Mouse (Mus musculus) neutrophil, adult 5-6 weeks (primary cell): ENCODE measurements around the gene Peg3. TPM values are rescaled to one million over a fixed set of nuclear protein-coding genes. Genes with fewer than 3 reads are reported as not detected.

Experiments used
- ATAC-seq: fragments of 151-379, 151-347 bp; 2 replicates; pipeline ENCODE4 v1.8.0; 2017; ENCODE audit warnings: mild to moderate bottlenecking, moderate TSS enrichment; ENCODE audit not compliant: insufficient number of reproducible peaks, poor library complexity, low FRiP score, severe bottlenecking; ENCODE audit errors: extremely low read depth
- total RNA-seq: library from RNA; stranded (forward); fragments of 200-1000 nt; gene quantifications from 2 replicates; pipeline ENCODE4 v1.2.3, GENCODE M21; 2017

The Peg3 gene
- total RNA-seq, 1 experiment from 2014 or later: not detected

DNA sequence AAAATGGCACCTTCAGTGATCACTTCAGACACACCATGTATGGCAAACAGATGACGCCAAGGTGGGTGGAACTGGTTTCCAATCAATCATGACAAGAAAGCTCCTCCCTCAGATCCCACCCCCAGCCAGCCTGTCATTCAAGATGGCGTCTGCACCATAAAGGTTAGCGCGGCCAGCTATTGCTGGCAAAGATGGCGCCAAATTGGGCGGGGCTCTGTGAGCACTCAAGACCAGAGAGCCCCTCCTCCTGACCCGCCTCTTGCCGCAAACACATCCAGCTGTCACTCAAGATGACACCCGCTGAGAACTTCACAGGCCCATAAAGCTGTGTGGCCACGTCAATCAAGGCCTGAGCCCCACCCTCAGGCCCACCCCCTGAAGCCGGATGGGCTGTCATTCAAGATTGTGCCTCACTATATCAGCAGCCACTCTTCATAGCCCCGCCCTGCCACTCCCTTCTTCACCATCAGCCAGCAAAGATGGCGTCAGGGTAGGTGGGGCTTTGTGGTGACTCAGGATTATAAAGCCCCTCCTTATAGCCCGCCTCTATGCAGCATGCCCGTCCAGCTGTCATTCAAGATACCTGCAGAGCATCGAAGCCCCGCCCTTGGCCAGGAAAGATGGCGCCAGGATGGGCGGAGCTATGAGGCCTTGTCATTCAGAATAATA is 1.8 kb downstream of the Peg3 start:
- ATAC-seq: no peak

DNA sequence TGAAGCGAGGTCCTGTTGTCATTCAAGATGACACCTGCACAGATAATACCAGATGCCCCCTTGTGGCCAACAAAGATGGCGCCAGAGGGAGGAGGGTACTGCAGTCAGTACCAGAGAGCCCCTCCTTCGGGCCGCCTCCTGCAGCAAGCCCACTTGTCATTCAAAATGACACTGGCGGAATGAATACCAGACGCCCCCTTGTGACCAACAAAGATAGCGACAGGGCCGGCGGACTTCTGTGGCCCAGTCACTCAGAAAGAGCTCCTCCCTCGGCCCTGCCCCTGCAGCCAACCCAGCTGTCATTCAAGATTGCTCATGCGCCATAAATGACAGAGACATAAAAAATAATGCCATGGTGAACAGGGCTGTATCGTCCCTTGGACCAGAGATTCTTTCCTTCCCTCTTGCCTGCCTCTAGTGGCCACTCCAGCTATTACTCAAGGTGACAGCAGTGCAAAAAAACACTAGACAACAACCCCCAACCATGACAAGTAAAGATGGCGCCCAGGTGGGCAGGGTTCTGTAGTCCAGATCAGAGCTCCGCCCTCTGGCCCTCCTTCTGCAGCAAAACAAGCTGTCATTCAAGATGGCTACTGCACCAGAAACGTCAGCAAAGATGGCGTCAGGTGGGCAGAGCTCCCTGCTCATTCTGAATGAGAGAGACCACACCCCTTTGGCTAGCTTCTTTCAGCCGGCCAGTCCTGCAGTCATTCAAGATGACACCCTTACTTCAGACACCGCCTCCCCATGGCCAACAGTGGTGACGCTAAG is 2.7 kb downstream of the Peg3 start:
- no peak for ATAC-seq

DNA sequence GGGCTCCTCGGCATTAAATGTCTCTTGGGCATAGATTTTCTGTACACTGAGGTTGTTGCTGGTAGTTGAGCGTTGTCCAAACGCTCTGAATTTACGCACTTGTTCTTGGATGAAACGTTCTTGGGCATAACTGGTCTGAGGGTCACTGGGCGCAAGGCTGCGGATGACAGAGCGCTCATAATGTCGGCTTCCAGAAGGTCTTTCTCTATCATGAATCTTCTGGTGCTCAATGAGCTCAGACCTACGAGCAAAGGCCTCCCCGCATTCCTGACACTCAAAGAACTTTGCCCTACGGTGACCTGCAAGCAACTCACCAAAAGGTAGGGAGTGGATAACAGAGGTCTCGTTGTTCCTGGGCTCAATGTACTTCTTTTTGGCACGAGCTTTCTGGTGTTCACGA is 20.8 kb downstream of the Peg3 start:
- ATAC-seq: no peak

DNA sequence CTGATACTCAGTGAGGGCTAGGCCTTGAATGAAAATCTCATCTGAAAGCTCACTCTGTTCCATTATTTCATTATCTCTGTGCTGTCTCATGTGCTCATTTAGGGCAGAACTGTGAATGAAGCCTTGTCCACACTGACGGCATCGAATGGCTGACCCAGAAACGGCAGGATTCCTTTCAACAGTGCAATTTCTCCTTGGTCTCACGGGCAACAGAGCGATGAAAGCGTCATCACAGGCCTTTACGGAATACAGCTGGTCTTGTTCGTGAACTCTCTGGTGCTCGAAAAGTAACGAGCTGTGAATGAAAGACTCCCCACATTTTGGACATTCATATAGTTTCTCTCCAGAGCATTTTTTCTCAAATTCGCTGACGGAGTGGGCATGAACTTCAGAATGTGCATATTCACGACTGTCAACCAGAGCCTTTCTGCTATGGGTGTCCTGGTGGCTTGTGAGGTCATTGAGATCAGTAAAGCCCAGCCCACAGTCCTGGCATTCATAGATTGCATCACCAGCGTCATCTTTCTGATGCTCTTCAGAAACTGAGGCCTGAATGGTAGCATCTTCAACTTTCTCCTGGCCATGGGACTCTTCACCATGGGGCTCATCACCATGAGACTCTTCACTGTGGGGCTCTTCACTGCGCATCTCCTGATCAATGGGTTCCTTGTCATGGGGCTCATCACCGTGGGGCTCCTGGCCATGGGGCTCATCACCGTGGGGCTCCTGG is 21.6 kb downstream of the Peg3 start:
- ATAC-seq: no peak

DNA sequence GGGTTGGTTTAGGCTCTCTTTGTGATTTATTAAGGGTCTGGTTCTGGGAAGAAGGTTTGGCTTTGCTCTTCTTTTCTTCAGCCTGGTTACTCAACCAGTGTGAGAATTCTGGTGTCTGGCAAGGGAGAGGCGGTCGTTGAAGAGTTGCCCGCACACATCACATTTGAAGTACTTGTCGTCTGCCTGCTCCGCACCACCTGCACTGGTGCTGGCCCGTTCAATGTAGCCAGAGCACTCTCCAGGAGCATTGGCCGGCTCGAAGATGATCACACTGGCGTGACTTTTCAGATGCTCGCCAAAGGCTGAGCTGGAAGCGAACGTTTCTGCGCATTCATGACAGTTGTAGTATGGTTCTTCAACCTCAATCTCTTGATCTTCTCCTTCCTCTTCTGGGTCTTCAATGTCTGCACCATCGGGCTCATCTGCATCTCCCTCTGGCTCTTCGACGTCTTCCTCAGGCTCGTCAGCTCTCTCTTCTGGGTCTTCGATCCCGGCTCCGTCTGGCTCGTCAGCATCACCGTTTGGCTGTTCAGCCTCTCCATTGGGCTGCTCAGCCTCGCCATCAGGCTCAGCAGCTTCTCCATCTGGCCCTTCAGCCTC is 22.7 kb downstream of the Peg3 start:
- ATAC-seq: no peak

DNA sequence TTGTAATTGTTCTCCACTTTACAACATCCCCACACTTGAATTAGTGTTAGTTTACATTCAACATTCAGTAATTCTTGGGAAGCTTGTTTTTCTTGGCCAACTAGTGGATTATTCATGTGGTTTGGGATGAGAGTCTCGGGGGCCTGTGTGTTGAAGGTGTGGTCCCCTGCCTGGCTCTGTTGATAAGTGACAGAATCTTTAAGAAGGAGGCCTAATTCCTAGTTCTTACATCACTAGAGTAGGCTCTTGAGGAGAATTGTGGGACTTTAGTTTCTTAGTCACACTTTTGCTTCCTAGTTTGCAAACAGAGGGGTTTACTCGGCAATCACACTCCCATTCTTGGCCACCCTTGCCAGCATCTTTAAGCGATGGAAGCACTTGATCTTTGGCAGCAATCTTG is 31.0 kb downstream of the Peg3 start:
- no peak for ATAC-seq

DNA sequence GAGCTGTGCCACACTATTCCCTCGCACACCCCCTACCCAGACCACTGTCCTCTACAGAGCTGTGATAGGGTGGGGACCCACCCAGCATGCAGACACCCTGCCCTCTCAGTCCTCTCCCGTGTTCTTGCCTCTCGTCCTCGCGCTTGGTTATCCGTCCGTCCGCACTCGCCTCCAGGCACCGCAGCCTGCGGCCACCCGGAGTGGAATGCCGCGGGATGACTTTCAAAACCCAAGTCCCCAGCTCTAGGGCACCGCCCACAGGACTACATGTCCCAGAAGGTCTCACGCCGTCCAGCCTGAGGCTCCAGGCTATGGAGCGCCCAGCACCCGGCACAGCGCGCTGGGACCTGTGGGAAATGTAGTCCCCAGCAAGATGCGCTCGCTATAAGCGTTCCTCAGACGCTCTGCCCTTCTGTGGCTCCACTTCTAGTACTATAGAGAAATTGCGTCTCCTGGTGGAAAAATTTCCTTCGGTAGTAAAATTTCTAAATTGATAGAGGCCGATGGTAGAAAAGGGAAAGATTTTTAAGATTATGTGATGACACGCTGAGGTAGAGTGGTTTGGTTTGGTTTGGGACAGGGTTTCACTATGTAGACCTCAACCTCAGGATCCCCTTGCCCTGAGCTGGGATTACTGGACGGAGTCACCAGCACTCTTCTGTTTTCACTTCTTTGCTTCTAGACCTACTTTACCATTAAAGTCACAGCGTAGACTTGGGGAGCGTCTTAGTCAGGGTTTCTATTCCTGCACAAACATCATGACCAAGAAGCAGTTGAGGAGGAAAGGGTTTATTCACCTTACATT is 33.8 kb downstream of the Peg3 start, which contains the start of gene Zim1:
Gene Zim1, minus strand, starts transcription at position 210 of the 805 bp plus-strand sequence.
- ATAC-seq: no peak

DNA sequence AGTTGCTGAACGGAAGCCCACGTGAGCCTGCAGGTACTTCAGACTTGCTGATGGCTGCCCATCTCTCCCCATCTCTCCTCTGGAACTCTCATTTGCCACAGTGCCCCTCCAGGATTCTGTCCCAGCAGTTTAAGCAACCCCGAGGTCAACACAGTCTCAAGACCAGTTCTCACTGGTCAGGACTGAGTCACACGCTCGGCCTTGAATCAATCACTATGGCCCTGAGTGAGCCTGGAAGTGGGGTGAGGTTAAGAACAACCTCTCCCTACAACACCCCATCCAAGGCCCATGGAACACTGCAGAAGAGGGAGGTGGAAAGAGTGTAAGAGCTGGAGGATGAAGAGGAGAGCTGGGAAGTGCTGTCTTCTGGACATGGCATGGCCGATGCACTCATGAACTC is 44.7 kb downstream of the Peg3 start:
- no peak for ATAC-seq

DNA sequence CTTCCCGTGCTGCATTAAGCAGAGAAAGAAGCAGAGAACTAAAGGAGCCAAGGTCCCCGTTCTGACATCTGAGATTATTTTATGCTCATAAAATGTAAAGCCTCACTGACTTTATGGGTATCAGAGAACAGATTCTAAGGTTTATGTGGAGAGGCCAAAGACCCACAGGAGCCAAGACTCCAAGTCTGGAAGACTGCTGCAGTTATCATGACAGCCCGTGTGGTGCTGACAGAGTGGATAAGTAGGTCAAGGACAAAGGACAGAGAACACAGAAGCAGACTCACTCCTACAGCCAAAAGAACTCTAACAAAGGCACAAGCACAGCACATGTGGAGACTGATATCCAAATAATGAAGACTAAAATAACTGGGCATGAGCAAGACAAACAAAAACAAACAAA is 63.5 kb downstream of the Peg3 start:
- no peak for ATAC-seq

DNA sequence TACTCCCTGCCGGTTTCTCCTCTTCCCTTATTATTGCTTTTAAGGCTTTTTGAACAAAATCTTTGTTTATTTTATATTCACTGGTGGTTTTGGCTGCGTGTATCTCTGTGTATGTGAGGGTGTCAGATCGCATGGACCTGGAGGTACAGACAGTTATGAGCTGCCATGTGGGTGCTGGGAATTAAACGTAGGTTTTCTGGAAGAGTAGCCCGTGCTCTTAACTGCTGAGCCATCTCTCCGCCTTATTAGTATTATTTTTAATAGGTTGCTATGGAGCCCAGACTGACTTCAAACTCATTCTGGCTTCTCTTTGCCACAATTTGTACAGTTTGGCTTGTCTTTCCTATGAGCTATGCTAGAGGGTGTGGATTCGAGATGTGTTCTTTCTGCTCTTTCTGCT is 66.8 kb downstream of the Peg3 start:
- no peak for ATAC-seq

DNA sequence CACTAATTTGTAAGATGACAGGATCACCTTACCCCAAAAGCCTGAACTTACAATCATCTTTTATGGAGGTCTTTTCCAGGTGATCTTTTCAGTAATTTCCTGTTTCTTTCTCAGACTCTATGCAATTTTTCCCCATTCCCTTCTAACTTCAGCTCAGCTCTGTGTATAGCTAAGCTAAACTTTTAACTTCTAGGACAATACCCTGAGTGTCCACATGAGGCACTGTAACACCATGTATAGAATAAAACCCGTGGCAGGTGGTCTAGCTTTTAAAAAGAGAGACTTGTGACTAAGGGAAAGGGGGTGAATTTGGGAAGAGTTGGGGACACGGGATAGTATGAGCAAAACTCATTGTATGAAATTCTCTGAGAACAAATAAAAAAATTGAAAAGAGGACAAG is 70.6 kb downstream of the Peg3 start:
- no peak for ATAC-seq

DNA sequence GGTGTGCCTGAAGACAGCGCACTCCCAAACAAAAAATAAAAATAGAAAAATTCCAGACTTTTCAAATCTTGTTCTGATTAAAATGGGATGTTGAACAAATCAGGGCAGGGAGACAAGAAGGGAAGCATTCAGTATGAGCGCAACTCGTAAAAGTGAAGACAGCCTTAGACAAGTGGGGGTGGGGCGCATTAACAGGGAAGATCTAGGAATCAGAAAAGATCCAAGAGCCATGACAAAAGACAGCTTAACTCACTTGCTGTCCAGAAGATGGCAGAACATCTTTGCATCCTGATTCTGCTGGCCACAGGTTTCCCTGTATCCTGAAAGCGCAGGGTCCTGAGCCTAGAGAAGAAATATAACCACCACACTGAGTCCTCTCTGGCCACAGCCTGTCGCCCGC is 71.6 kb downstream of the Peg3 start:
- no peak for ATAC-seq

Other genes starting within 250 kb of the Peg3 start
- gene Olfr5, start 243.5 kb downstream of the Peg3 start, total RNA-seq: not detected in 2 replicates
- not detected in 2 replicates for gene Olfr1347, start 230.7 kb downstream of the Peg3 start, total RNA-seq
- gene Olfr1348, start 221.7 kb downstream of the Peg3 start, total RNA-seq: not detected in 2 replicates
- not detected in 2 replicates for gene Olfr1349, start 207.5 kb downstream of the Peg3 start, total RNA-seq
- gene Olfr1350, start 165.6 kb downstream of the Peg3 start, total RNA-seq: not detected in 2 replicates
- not detected in 2 replicates for gene Zim1, start 34.0 kb downstream of the Peg3 start, total RNA-seq
- gene Usp29, start 147 bp upstream of the Peg3 start, total RNA-seq: not detected in 2 replicates